Mouse (Mus musculus) ES-E14 (cell line): Measurements from ENCODE around the gene Thada.

Experiments used
- CHD2 ChIP-seq: IDR thresholded peaks from 2 replicates; pipeline ENCODE4 v1.6.1; 2014; ENCODE audit warnings: mild to moderate bottlenecking, low read depth, low read length, inconsistent platforms
- HCFC1 ChIP-seq: IDR thresholded peaks from 2 replicates; pipeline ENCODE4 v1.6.1; 2012; ENCODE audit warnings: low read length, inconsistent platforms, borderline replicate concordance; ENCODE audit not compliant: insufficient read depth
- MAFK ChIP-seq: IDR thresholded peaks from 2 replicates; pipeline ENCODE4 v1.6.1; 2014; ENCODE audit warnings: mild to moderate bottlenecking, low read depth, low read length, inconsistent platforms; ENCODE audit not compliant: insufficient read depth
- ZC3H11A ChIP-seq: IDR thresholded peaks from 2 replicates; pipeline ENCODE4 v1.6.1; 2012; ENCODE audit warnings: low read depth, mild to moderate bottlenecking, inconsistent platforms, low read length, borderline replicate concordance
- ZNF384 ChIP-seq: IDR thresholded peaks from 2 replicates; pipeline ENCODE4 v1.6.1; 2012; ENCODE audit warnings: low read depth, low read length, inconsistent platforms

GRCm38 (mm10) chr17:84332940-84333339 is 133.1 kb downstream of the Thada start:
- no peak for TF ChIP-seq MAFK
- TF ChIP-seq ZC3H11A, result no peak
- TF ChIP-seq ZNF384, result no peak
- TF ChIP-seq HCFC1, result no peak
- no peak for TF ChIP-seq CHD2
